Mouse (Mus musculus) myocyte (in vitro differentiated cells): ENCODE measurements around the gene Mrpl38. TPM values are rescaled to one million over a fixed set of nuclear protein-coding genes. Genes with fewer than 3 reads are reported as not detected.
"Not testable (repeated sequence)": the region's sequence is repeated elsewhere in the genome, so short reads cannot be mapped to it uniquely, and the experiment has no call there.

Experiments
- H3K27me3 ChIP-seq: one replicate; pipeline ENCODE4 v1.6.1; 2011; ENCODE audit not compliant: control insufficient read depth, insufficient read depth, insufficient read length
- H3K36me3 ChIP-seq: one replicate; pipeline ENCODE4 v1.6.1; 2011; ENCODE audit not compliant: control insufficient read depth, insufficient read depth
- H3K4me2 ChIP-seq: one replicate; pipeline ENCODE4 v1.6.1; 2011; ENCODE audit warnings: low read depth, control low read depth
- H3K4me3 ChIP-seq: one replicate; pipeline ENCODE4 v1.5.1; 2011; ENCODE audit warnings: mild to moderate bottlenecking, control low read depth, moderate library complexity
- H3K79me2 ChIP-seq: one replicate; pipeline ENCODE4 v1.6.1; 2011; ENCODE audit not compliant: control insufficient read depth, insufficient read depth
- H3ac ChIP-seq: one replicate; pipeline ENCODE4 v1.6.1; 2011; ENCODE audit not compliant: control insufficient read depth, insufficient read length
- CEBPB ChIP-seq: IDR thresholded peaks from 2 replicates; pipeline ENCODE4 v1.6.1; 2011; ENCODE audit warnings: mild to moderate bottlenecking, moderate library complexity; ENCODE audit not compliant: poor library complexity, insufficient read depth, severe bottlenecking
- E2F4 ChIP-seq: IDR thresholded peaks from one replicate; pipeline ENCODE4 v1.6.1; 2011; ENCODE audit warnings: mild to moderate bottlenecking, control low read depth, moderate library complexity; ENCODE audit not compliant: insufficient read depth
- MAX ChIP-seq: IDR thresholded peaks from one replicate; pipeline ENCODE4 v1.6.1; 2011; ENCODE audit warnings: low read depth, mild to moderate bottlenecking, control low read depth
- MYOD1 ChIP-seq, 3 experiments: IDR thresholded peaks; one replicate each; pipeline ENCODE4 v1.6.1; 2011; ENCODE audit warnings: control low read depth in 2 of 3, low read depth in 2 of 3, mild to moderate bottlenecking in 2 of 3, moderate library complexity in 1 of 3; ENCODE audit not compliant: insufficient read length in 2 of 3, control insufficient read depth in 1 of 3
- MYOG ChIP-seq, 3 experiments: IDR thresholded peaks; one replicate each; pipeline ENCODE4 v1.6.1; 2011; ENCODE audit warnings: control low read depth in 2 of 3, low read depth in 2 of 3, mild to moderate bottlenecking in 2 of 3; ENCODE audit not compliant: insufficient read length in 2 of 3, control insufficient read depth in 1 of 3, insufficient read depth in 1 of 3
- POLR2A ChIP-seq: IDR thresholded peaks from one replicate; pipeline ENCODE4 v1.6.1; 2011; ENCODE audit warnings: low read depth, mild to moderate bottlenecking, control low read depth, moderate library complexity; ENCODE audit not compliant: insufficient read length
- POLR2AphosphoS2 ChIP-seq: IDR thresholded peaks from one replicate; pipeline ENCODE4 v1.6.1; 2011; ENCODE audit warnings: low read depth, control low read depth; ENCODE audit not compliant: insufficient read length
- REST ChIP-seq: IDR thresholded peaks from one replicate; pipeline ENCODE4 v1.6.1; 2011; ENCODE audit warnings: mild to moderate bottlenecking, control low read depth, moderate library complexity; ENCODE audit not compliant: insufficient read depth, insufficient read length
- SRF ChIP-seq: IDR thresholded peaks from one replicate; pipeline ENCODE4 v1.6.1; 2011; ENCODE audit warnings: low read depth; ENCODE audit not compliant: control insufficient read depth, insufficient read length
- TCF12 ChIP-seq: IDR thresholded peaks from one replicate; pipeline ENCODE4 v1.6.1; 2011; ENCODE audit warnings: mild to moderate bottlenecking, control low read depth; ENCODE audit not compliant: poor library complexity, insufficient read depth, severe bottlenecking
- TCF3 ChIP-seq: IDR thresholded peaks from one replicate; pipeline ENCODE4 v1.6.1; 2011; ENCODE audit warnings: low read depth, control low read depth; ENCODE audit not compliant: insufficient read length
- USF1 ChIP-seq: IDR thresholded peaks from one replicate; pipeline ENCODE4 v1.6.1; 2011; ENCODE audit warnings: low read depth, mild to moderate bottlenecking, control low read depth, moderate library complexity
- polyA plus RNA-seq: library from polyadenylated mRNA; unstranded; fragments of >200 nt; fragmentation: generic; extraction: Trizol; gene quantifications from one replicate; pipeline ENCODE4 v1.2.1, GENCODE M21; 2012; ENCODE audit warnings: missing spikeins

The Mrpl38 gene
- polyA plus RNA-seq, 1 experiment = 141 TPM

DNA sequence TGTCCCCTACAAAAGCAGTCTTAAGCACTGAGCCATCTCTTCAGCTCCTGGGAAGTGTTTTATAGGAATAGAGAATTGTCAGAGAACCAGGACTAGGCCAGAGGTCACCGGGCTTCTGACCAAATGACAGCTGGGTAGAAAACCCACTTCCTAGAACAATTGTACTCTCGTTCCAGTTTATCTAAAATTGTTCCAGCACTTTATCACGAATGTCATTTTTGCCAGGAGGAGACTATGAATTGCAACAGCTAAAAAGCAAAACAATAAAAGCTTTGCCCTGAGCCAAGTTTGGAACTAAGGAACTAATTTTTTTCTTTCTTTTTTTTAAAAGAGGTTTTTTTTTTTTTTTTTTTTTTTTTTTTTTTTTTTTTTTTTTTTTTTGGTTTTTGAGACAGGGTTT lies 43.1 kb downstream of the Mrpl38 start:
- no peak overlapping the region for H3ac ChIP-seq
- no peak overlapping the region for H3K4me2 ChIP-seq
- H3K36me3 ChIP-seq = no peaks in the 10 kb centered on the region
- TF ChIP-seq E2F4 = no peak
- TF ChIP-seq MYOD1 (IDR thresholded peaks at IDR 0.05; ENCODE audit: control insufficient read depth in 1 of 3, insufficient read length in 2 of 3, low read depth in 2 of 3) = peak in 1 of 3 experiments; percentile 16
- no peaks in the 10 kb centered on the region for H3K27me3 ChIP-seq
- H3K4me3 ChIP-seq = no peak overlapping the region
- H3K79me2 ChIP-seq = no peaks in the 10 kb centered on the region

DNA sequence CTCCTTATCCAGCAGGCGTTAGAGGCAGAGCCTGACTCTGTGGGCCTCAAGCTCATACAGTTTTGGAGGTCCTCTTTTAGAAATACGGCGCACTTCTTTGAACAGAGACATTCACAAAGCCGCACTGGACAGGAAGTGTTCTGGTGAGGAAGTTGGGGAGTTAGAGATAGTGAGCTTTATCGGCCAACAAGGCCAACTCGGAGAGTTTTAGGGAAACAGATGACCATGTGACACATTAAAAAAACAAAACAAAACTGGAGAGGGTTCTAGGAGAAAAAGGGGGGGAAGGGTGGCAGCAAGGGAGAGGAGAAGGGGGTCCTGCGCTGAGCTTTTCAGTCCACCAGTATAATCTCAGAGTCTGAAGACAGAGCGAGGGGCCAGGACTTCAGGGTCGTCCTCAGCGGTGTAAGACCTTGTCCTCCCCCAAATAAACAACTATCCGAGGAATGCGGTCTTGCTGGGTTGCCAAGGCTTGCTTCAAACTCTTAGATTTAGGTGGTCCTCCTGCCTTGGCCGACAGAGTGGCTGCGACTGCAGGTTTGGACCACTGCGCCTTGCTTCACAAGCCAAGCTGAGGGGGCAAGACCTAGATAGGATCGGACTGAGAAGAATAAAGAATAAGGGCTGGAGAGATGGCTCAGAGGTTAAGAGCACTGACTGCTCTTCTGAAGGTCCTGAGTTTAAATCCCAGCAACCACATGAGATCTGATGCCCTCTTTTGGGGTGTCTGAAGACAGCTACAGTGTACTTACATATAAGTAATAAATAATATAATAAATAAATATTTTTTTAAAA lies 44.7 kb downstream of the Mrpl38 start:
- no peak overlapping the region for H3K4me3 ChIP-seq
- H3K4me2 ChIP-seq = no peak overlapping the region
- TF ChIP-seq POLR2AphosphoS2 (no peak), MYOG (IDR thresholded peaks at IDR 0.05; ENCODE audit: control insufficient read depth in 1 of 3, insufficient read depth in 1 of 3, insufficient read length in 2 of 3, low read depth in 2 of 3) (no peak), SRF (no peak), E2F4 (no peak), REST (no peak), TCF3 (no peak)
- H3K36me3 ChIP-seq = no peaks in the 10 kb centered on the region
- H3K79me2 ChIP-seq = no peaks in the 10 kb centered on the region
- H3ac ChIP-seq = no peak overlapping the region
- no peaks in the 10 kb centered on the region for H3K27me3 ChIP-seq

DNA sequence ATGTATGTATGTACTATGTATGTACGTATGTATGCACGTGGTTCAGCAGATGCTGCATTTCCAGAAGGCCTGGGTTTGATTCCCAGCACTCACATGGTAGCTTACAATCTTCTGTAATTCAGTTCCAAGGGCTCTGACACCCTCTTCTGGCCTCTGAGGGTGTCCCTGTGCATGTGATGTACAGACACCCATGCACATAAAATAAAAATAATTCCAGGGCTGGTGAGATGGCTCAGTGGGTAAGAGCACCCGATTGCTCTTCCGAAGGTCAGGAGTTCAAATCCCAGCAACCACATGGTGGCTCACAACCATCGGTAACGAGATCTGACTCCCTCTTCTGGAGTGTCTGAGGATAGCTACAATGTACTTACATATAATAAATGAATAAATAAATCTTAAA lies 45.7 kb downstream of the Mrpl38 start:
- not testable (repeated sequence) for H3K4me2 ChIP-seq

DNA sequence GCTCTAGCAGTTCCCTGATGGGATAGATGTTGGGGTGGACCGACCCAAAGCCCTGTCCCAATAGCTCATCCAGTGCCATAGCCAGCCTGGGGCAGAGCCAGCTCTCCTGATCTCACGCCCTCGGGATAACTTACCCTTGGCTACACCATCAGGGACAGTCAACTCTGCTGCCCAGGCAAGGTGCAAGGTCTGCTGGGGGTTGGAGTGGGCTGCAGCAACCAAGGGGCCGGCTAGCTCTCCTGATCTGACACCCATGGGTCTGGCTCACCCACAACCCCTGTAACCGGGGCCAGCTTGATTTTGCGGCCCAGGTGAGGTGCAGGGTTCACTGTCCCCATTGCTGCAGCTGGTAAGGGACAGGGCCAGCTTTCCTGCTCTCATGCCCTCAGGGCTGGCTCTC lies 47.1 kb downstream of the Mrpl38 start:
- no peak overlapping the region for H3K4me2 ChIP-seq
- H3K4me3 ChIP-seq = no peak overlapping the region
- no peak for TF ChIP-seq POLR2AphosphoS2
- no peak for TF ChIP-seq MYOD1 (IDR thresholded peaks at IDR 0.05; ENCODE audit: control insufficient read depth in 1 of 3, insufficient read length in 2 of 3, low read depth in 2 of 3)
- no peak for TF ChIP-seq MAX
- TF ChIP-seq USF1 = no peak
- TF ChIP-seq CEBPB = no peak
- TF ChIP-seq SRF = no peak
- TF ChIP-seq REST = no peak
- no peak for TF ChIP-seq TCF3
- no peak overlapping the region for H3ac ChIP-seq
- no peaks in the 10 kb centered on the region for H3K36me3 ChIP-seq
- no peaks in the 10 kb centered on the region for H3K27me3 ChIP-seq
- H3K79me2 ChIP-seq = no peaks in the 10 kb centered on the region

More for the DNA sequence above, 45.7 kb downstream of the Mrpl38 start:
- H3K36me3 ChIP-seq, H3K27me3 ChIP-seq, H3K4me3 ChIP-seq, H3K79me2 ChIP-seq, H3ac ChIP-seq: not testable (repeated sequence)

DNA sequence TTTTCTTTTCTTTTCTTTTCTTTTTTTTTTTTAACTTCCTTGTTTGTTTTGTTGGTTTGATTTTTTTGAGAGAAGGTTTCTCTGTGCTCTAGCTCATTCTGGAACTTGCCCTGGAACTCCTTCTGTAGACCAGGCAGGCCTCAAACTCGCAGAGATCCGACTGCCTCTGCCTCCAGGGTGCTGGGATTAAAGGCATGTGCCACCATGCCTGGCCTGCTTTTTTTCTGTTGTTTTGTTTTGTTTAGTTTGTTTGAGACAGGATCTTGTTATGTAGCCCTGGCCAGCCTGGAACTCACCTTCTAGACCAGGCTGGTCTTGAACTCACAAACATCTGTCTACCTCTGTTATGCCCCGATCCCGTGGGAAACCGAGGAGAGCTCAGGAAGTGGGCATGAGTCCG lies 49.1 kb downstream of the Mrpl38 start:
- TF ChIP-seq CEBPB (no peak), REST (no peak), POLR2A (no peak), POLR2AphosphoS2 (no peak), MYOG (IDR thresholded peaks at IDR 0.05; ENCODE audit: control insufficient read depth in 1 of 3, insufficient read depth in 1 of 3, insufficient read length in 2 of 3, low read depth in 2 of 3) (no peak), TCF3 (no peak), SRF (no peak), E2F4 (no peak), MYOD1 (IDR thresholded peaks at IDR 0.05; ENCODE audit: control insufficient read depth in 1 of 3, insufficient read length in 2 of 3, low read depth in 2 of 3) (no peak), USF1 (no peak), TCF12 (no peak), MAX (no peak)
- H3K4me2 ChIP-seq = no peak overlapping the region
- H3K79me2 ChIP-seq = peaks cover 18% of the 10 kb centered on the region
- no peak overlapping the region for H3K4me3 ChIP-seq
- no peaks in the 10 kb centered on the region for H3K36me3 ChIP-seq
- H3ac ChIP-seq = no peak overlapping the region
- H3K27me3 ChIP-seq = no peaks in the 10 kb centered on the region
